In the genomic region with DNA sequence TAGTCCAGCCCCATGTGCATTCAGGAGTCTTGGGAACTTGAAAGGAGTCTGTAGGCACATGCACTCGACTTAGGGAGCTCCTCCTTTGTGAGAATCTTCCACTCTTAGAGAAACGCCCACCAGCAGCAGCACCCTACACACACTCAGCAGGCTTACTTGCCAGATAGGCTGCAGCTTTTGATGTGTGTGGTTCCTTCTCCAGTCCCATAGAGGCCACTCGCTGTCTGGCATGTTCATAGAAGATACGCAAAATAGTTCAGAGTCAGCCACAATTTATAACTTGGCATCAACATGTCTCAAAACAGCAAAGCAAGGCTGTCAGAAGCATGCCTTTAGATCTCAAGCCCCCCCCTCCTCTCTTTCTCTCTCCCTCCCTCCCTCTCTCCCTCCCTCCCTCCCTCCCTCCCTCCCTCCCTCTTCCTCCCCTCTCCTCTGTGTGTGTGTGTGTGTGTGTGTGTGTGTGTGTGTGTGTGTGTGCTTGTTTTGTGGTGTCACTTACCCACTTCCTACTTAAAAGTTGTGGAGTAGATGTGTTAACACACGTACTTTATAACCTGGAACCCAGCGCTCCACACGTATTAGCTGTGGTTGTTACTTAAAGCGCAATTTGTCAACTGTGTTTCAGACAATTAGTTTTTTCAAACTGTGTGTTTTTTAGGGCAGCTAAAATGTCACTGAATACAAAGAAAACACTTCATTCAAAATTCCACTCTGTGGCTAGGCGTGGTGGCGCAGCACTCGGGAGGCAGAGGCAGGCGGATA, we compare ENCODE assay signal across 21 mouse cellular contexts. TPM values are rescaled to one million over a fixed set of nuclear protein-coding genes. Genes with fewer than 3 reads are reported as not detected.
DNase-seq lines count a peak whose midpoint lies in the region; ATAC-seq and TF ChIP-seq lines count a peak whose summit lies in the region.
"Had no signal": no experiment of that assay in that cellular context is flagged by ENCODE, and none has a peak within 500 bp of the region (broad histone marks: within the 10 kb centered on the region; RNA-seq: fewer than 3 reads in every experiment).

No protein-coding gene starts in this region.

- 73% methylated on average over 12 of the region's 12 CpGs for WGBS in kidney, adult 2 months

- peak; percentile 20; the same call in 1 of the 2 replicates for ATAC-seq in megakaryocyte progenitor cell, adult 5-6 weeks (replicated peaks; ENCODE audit: poor library complexity)
- no peak for ATAC-seq in granulocyte monocyte progenitor cell, adult 5-6 weeks (replicated peaks; ENCODE audit: poor library complexity, severe bottlenecking)
- ATAC-seq in activated CD4-positive, CD25-positive, alpha-beta regulatory T cell, adult 4 months = no peak

- TF ChIP-seq POLR2A in kidney, adult 2 months (IDR thresholded peaks at IDR 0.05; ENCODE audit: low read depth, low read length) = no peak

- no peaks in the 10 kb centered on the region for H3K36me3 ChIP-seq in kidney, adult 2 months (ENCODE audit: control insufficient read depth, insufficient read depth, low read length)
- H3K36me3 ChIP-seq: embryonic facial prominence, embryonic 15.5 days; forebrain, embryonic 10.5 days; heart, embryonic 10.5 days; limb, embryonic 12.5 days; lung, embryonic 15.5 days; midbrain, embryonic 13.5 days had no signal

- DNase-seq in embryo, embryonic 10.5 days (ENCODE audit: low spot score) = peak; percentile 1
- no peak for DNase-seq in embryo, embryonic 9.5 days (ENCODE audit: extremely low spot score)
- peak; percentile 60 for DNase-seq in 416B (ENCODE audit: low read depth)
- DNase-seq in brain, adult 2 months (ENCODE audit: low read depth, low spot score) = peak; percentile 17
- DNase-seq in kidney, adult 2 months = no peak
- DNase-seq: gastrocnemius, adult 2 months; heart, postnatal 14 days; layer of hippocampus, adult 9-11 months had no signal

- TF ChIP-seq CTCF in kidney, adult 2 months (conservative IDR thresholded peaks at IDR 0.05; ENCODE audit: insufficient read depth, insufficient read length, low read depth, low read length) = no peak

- H3K4me1 ChIP-seq in kidney, adult 2 months (ENCODE audit: control insufficient read depth, insufficient read depth, low read length) = peaks cover 6% of the 10 kb centered on the region; the same call in 1 of the 2 replicates

- no peak overlapping the region for H3K27ac ChIP-seq in kidney, adult 2 months (ENCODE audit: insufficient read depth, low read depth, low read length)
- H3K27ac ChIP-seq: embryonic facial prominence, embryonic 15.5 days; gastrocnemius, adult 2 months; hindbrain, embryonic 14.5 days; limb, embryonic 12.5 days; lung, embryonic 15.5 days; macrophage; midbrain, embryonic 13.5 days had no signal

- no peak overlapping the region for H3K4me3 ChIP-seq in kidney, adult 2 months (ENCODE audit: insufficient read depth, low read depth, low read length)

- no peaks in the 10 kb centered on the region for H3K27me3 ChIP-seq in kidney, adult 2 months (replicated peaks; ENCODE audit: control insufficient read depth, insufficient read depth, low read length)
- H3K27me3 ChIP-seq: embryonic facial prominence, embryonic 15.5 days; lung, embryonic 15.5 days had no signal

RNA-seq across cellular contexts. Expression of a gene that starts 1.0 kb away (rescaled TPM):
- total RNA-seq in megakaryocyte progenitor cell, adult 5-6 weeks (2015) = 43.0 and 43.9 TPM in 2 replicates
- 74.4 and 81.0 TPM in 2 replicates for total RNA-seq in megakaryocyte progenitor cell, adult 5-6 weeks (2017)
- 76.9 and 91.0 TPM in 2 replicates for total RNA-seq in granulocyte monocyte progenitor cell, adult 5-6 weeks (2014; fragmentation: Nextera tagmentation)
- total RNA-seq in granulocyte monocyte progenitor cell, adult 5-6 weeks (2017) = 62.4 and 64.6 TPM in 2 replicates
- polyA plus RNA-seq in kidney, adult 2 months (2012; rRNA removed) = 1.1 and 3.6 TPM in 2 replicates
- polyA plus RNA-seq in activated CD4-positive, CD25-positive, alpha-beta regulatory T cell, adult 4 months (2017; shearing (Covaris generic)) = 10 to 100 TPM; 65.6 to 75.6 TPM

RNA-seq across cellular contexts. Expression of a gene that starts 29.7 kb away (rescaled TPM):
- total RNA-seq in megakaryocyte progenitor cell, adult 5-6 weeks (2015) = 3.2 and 3.9 TPM in 2 replicates
- total RNA-seq in megakaryocyte progenitor cell, adult 5-6 weeks (2017) = 1.0 and 1.2 TPM in 2 replicates
- 4.2 TPM in 1 of 2 replicates, not detected in the other for total RNA-seq in granulocyte monocyte progenitor cell, adult 5-6 weeks (2014; fragmentation: Nextera tagmentation)
- total RNA-seq in granulocyte monocyte progenitor cell, adult 5-6 weeks (2017) = 0.43 and 1.0 TPM in 2 replicates
- polyA plus RNA-seq in kidney, adult 2 months (2012; rRNA removed) = 0.34 and 0.53 TPM in 2 replicates
- polyA plus RNA-seq in activated CD4-positive, CD25-positive, alpha-beta regulatory T cell, adult 4 months (2017; shearing (Covaris generic)) = under 1 TPM; 0.20 to 0.77 TPM
- total RNA-seq: ES-E14; gastrocnemius, adult 2 months; left cerebral cortex, adult 8-10 months had no signal
- polyA plus RNA-seq: forebrain, embryonic 10.5 days; heart, embryonic 10.5 days; hindbrain, embryonic 14.5 days had no signal

Comparison
In these comparisons a context has a peak if more than half of its experiments do, and no peak if none do; other contexts are left out.
1. DNase-seq: peak in embryo, embryonic 10.5 days (single experiment), 416B (single experiment) and brain, adult 2 months (single experiment); none in embryo, embryonic 9.5 days (single experiment) and kidney, adult 2 months (single experiment).